Mouse (Mus musculus): ENCODE data around the gene Tmem220. TPM values are rescaled to one million over a fixed set of nuclear protein-coding genes. Genes with fewer than 3 reads are reported as not detected.
A peak's percentile ranks its signal among the peaks of the same experiment; 100 is the strongest.
"Not testable (repeated sequence)": the region's sequence is repeated elsewhere in the genome, so short reads cannot be mapped to it uniquely, and the experiment has no call there.

Tmem220 gene
- polyA plus RNA-seq, 1 experiment from 2014 or later, result 2.7 TPM

- Histone ChIP-seq H3K4me3 (peak overlapping the region; percentile 38), H3K9me3 (no peaks in the 10 kb centered on the region), H3K27ac (replicated peaks) (no peak overlapping the region), H3K4me2 (peak overlapping the region; percentile 67), H3K27me3 (replicated peaks) (peaks cover 18% of the 10 kb centered on the region), H3K9ac (0 out of 2 replicates have a peak overlapping the region, but pooled peaks have one; percentile 37), H3K4me1 (peaks cover 24% of the 10 kb centered on the region), H3K36me3 (no peaks in the 10 kb centered on the region)
- ATAC-seq (ENCODE audit: extremely low read depth, insufficient number of reproducible peaks, low FRiP score, low TSS enrichment), result no peak
- 2% methylated on average over 12 of the region's 12 CpGs for WGBS
These were observed 4.0 kb upstream of the Tmem220 start for GRCm38 (mm10) chr11:67020948-67021347.

GRCm38 (mm10) chr11:67022354-67023115 is 2.4 kb upstream of the Tmem220 start:
- no peak overlapping the region for H3K9ac ChIP-seq
- no peak overlapping the region for H3K4me3 ChIP-seq
- no peaks in the 10 kb centered on the region for H3K36me3 ChIP-seq
- H3K9me3 ChIP-seq, result no peaks in the 10 kb centered on the region
- WGBS, result 72% methylated on average over 13 of the region's 13 CpGs
- peaks cover 24% of the 10 kb centered on the region for H3K4me1 ChIP-seq
- ATAC-seq (ENCODE audit: extremely low read depth, insufficient number of reproducible peaks, low FRiP score, low TSS enrichment), result no peak
- H3K4me2 ChIP-seq, result no peak overlapping the region
- H3K27me3 ChIP-seq (replicated peaks), result peaks cover 18% of the 10 kb centered on the region
- H3K27ac ChIP-seq (replicated peaks), result no peak overlapping the region

DNA sequence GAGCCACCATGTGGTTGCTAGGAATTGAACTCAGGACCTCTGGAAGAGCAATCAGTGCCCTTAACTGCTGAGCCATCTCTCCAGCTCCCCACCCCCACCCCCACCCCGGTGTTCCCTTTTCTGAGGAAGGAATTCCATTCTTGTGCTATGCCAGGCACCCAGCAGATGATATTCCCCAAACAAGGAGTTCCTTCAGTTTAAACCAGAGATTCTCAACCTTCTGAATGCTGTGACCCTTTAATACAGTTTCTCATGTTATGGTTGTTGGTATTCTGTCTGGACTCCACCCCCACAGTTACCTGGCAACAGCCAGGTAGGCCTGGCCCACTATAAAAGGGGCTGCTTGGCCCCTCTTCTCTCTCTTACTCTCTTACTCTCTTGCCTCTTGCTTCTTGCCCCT is 1.8 kb upstream of the Tmem220 start:
- H3K36me3 ChIP-seq; H3K27ac ChIP-seq (replicated peaks); ATAC-seq (ENCODE audit: extremely low read depth, insufficient number of reproducible peaks, low FRiP score, low TSS enrichment); H3K4me2 ChIP-seq; H3K9me3 ChIP-seq; H3K9ac ChIP-seq; H3K4me3 ChIP-seq: not testable (repeated sequence)
- Histone ChIP-seq H3K4me1 (peaks cover 18% of the 10 kb centered on the region), H3K27me3 (replicated peaks) (peaks cover 18% of the 10 kb centered on the region)
- WGBS, result 39% methylated on average over 1 of the region's 1 CpGs

- no peak overlapping the region for H3K4me3 ChIP-seq
- H3K4me1 ChIP-seq, result peaks cover 16% of the 10 kb centered on the region
- H3K27me3 ChIP-seq (replicated peaks), result peaks cover 18% of the 10 kb centered on the region
- 44% methylated on average over 6 of the region's 6 CpGs for WGBS
- no peaks in the 10 kb centered on the region for H3K9me3 ChIP-seq
- ATAC-seq (ENCODE audit: extremely low read depth, insufficient number of reproducible peaks, low FRiP score, low TSS enrichment), result no peak
- peak overlapping the region; percentile 81; the same call in 1 of the 2 replicates for H3K4me2 ChIP-seq
- H3K36me3 ChIP-seq, result no peaks in the 10 kb centered on the region
- no peak overlapping the region for H3K9ac ChIP-seq
- no peak overlapping the region for H3K27ac ChIP-seq (replicated peaks)
These were observed 1.1 kb upstream of the Tmem220 start for GRCm38 (mm10) chr11:67023802-67024340.

GRCm38 (mm10) chr11:67030904-67031602 is 6.1 kb downstream of the Tmem220 start:
- H3K4me2 ChIP-seq, result no peak overlapping the region
- no peak overlapping the region for H3K27ac ChIP-seq (replicated peaks)
- H3K4me3 ChIP-seq, result no peak overlapping the region
- WGBS, result 53% methylated on average over 16 of the region's 16 CpGs
- no peak overlapping the region for H3K9ac ChIP-seq
- H3K36me3 ChIP-seq, result no peaks in the 10 kb centered on the region
- no peaks in the 10 kb centered on the region for H3K4me1 ChIP-seq
- no peak for ATAC-seq (ENCODE audit: extremely low read depth, insufficient number of reproducible peaks, low FRiP score, low TSS enrichment)
- H3K9me3 ChIP-seq, result no peaks in the 10 kb centered on the region
- peaks cover 5% of the 10 kb centered on the region; the same call in 1 of the 2 replicates for H3K27me3 ChIP-seq (replicated peaks)

DNA sequence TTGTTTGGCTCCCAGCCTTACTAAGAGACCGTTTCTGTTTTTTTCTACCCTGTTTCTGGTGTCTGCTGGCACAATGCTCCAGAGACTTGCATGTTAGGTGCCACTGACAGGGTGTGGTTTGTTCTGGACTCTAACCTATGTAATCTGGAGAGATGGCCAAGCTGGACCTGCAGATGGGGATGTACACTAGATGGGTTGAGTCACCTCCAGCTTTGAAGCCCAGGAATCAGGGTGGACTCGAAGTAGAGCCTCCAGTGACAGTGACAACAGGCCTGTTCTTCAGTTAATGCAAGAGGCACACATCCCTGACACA is 6.6 kb downstream of the Tmem220 start:
- ATAC-seq (ENCODE audit: extremely low read depth, insufficient number of reproducible peaks, low FRiP score, low TSS enrichment), result no peak
- H3K27me3 ChIP-seq (replicated peaks), result peaks cover 5% of the 10 kb centered on the region; the same call in 1 of the 2 replicates
- no peak overlapping the region for H3K4me3 ChIP-seq
- no peak overlapping the region for H3K4me2 ChIP-seq
- no peaks in the 10 kb centered on the region for H3K9me3 ChIP-seq
- H3K36me3 ChIP-seq, result no peaks in the 10 kb centered on the region
- no peaks in the 10 kb centered on the region for H3K4me1 ChIP-seq
- no peak overlapping the region for H3K27ac ChIP-seq (replicated peaks)
- H3K9ac ChIP-seq, result no peak overlapping the region
- 57% methylated on average over 2 of the region's 2 CpGs for WGBS

DNA sequence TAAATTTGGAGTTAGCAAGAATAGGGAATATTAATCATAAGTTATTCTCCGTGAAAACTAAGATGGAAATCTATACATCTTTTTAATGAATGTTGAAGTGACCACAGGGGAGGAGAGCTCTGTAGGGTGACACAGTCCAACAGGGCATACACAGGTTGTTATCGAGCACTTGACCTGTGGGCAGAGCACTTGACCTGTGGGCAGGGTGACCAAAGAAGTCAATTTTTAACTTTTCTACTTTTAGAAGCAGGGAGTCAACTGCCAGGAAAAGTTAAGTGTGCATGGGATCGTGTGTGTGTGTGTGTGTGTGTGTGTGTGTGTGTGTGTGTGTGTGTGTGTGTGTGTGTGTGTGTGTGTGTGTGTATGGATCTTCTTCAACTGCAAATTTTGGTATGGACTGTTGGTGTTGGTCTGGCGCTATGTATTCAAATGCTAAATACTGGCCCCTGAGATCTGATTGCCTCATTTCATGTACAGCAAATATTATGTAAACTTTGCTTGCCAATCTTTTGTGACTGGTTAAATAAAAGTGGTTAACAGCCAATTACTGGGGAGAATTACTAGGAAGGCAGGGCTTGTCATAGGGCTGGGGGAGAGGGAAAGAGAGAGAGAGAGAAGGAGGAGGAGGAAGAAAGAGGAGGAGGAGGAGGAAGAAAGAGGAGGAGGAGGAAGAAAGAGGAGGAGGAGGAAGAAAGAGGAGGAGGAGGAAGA is 10.0 kb downstream of the Tmem220 start:
- H3K4me2 ChIP-seq, result no peak overlapping the region
- no peaks in the 10 kb centered on the region for H3K4me1 ChIP-seq
- H3K27me3 ChIP-seq (replicated peaks), result 0 out of 2 replicates have a peak, but pooled peaks cover 5% of the 10 kb centered on the region
- no peak overlapping the region for H3K9ac ChIP-seq
- H3K36me3 ChIP-seq, result peaks cover 29% of the 10 kb centered on the region
- no peaks in the 10 kb centered on the region for H3K9me3 ChIP-seq
- no peak overlapping the region for H3K4me3 ChIP-seq
- WGBS, result 66% methylated on average over 4 of the region's 4 CpGs
- ATAC-seq (ENCODE audit: extremely low read depth, insufficient number of reproducible peaks, low FRiP score, low TSS enrichment), result no peak
- no peak overlapping the region for H3K27ac ChIP-seq (replicated peaks)

DNA sequence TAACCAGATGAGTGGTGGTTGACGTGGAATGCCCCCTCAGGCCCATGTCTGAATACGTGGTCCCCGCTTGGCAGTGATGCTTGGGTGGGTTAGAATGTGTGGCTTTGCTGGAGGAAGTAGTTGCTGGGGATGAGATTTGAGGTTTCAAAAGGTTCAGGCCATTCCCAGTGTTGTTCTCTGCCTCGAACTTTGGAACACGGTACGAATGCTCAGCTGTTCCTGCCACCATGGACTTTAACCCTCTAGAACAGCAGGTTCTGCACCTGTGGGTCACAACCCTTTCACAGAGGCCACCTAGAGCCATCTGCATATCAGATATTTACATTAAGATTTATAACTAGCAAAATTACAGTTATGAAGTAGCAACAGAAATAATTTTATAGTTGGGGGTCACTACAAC is 11.3 kb downstream of the Tmem220 start:
- no peak overlapping the region for H3K9ac ChIP-seq
- ATAC-seq (ENCODE audit: extremely low read depth, insufficient number of reproducible peaks, low FRiP score, low TSS enrichment), result no peak
- no peak overlapping the region for H3K4me3 ChIP-seq
- no peak overlapping the region for H3K27ac ChIP-seq (replicated peaks)
- no peaks in the 10 kb centered on the region for H3K27me3 ChIP-seq (replicated peaks)
- H3K9me3 ChIP-seq, result no peaks in the 10 kb centered on the region
- WGBS, result 82% methylated on average over 6 of the region's 6 CpGs
- peaks cover 9% of the 10 kb centered on the region; the same call in 1 of the 2 replicates for H3K4me1 ChIP-seq
- H3K36me3 ChIP-seq, result peaks cover 42% of the 10 kb centered on the region
- H3K4me2 ChIP-seq, result no peak overlapping the region

DNA sequence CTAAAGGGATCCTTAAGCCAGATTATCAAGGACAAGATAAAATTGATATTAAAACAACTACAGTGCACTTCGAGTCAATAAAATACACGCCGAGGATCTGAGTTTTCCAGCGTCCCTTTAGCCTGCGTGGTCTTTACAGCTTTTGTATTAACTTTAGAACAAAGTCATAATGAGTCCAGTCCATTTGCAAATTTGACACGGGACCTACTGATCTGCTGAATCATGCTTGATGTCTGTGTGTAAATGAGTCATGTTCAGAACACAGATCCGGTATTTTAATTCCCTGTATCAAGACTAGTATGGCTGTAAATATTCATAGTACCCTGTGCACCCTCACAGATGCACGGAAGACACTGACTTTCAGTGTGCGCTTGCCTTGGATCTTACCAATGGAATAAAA is 11.9 kb downstream of the Tmem220 start:
- WGBS, result 92% methylated on average over 9 of the region's 9 CpGs
- ATAC-seq (ENCODE audit: extremely low read depth, insufficient number of reproducible peaks, low FRiP score, low TSS enrichment), result no peak
- no peak overlapping the region for H3K9ac ChIP-seq
- H3K4me2 ChIP-seq, result no peak overlapping the region
- H3K27ac ChIP-seq (replicated peaks), result no peak overlapping the region
- no peaks in the 10 kb centered on the region for H3K9me3 ChIP-seq
- H3K27me3 ChIP-seq (replicated peaks), result no peaks in the 10 kb centered on the region
- H3K4me1 ChIP-seq, result peaks cover 9% of the 10 kb centered on the region; the same call in 1 of the 2 replicates
- H3K4me3 ChIP-seq, result no peak overlapping the region
- peaks cover 49% of the 10 kb centered on the region for H3K36me3 ChIP-seq

DNA sequence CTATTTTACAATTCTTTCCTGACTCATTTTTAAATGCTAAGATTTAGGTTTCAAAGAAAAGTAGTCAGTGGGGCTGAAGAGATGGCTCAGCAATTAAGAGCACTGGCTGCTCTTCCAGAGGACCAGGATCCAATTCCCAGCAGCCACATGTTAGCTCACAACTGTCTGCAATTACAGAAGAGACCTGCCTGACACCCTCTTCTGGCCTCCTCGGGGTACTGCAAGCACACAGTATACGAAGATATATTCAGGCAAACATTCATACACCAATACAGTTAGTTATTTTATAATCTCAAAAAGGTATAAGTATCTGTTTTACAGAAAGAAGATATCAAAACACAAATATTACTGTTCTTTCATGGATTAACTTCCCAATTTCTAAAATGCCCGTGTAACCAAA is 14.8 kb downstream of the Tmem220 start:
- Histone ChIP-seq H3K9ac (no peak overlapping the region), H3K4me3 (no peak overlapping the region), H3K4me1 (peaks cover 15% of the 10 kb centered on the region; the same call in 1 of the 2 replicates), H3K4me2 (no peak overlapping the region), H3K36me3 (peaks cover 55% of the 10 kb centered on the region), H3K27ac (replicated peaks) (no peak overlapping the region; the same call in 1 of the 2 replicates), H3K27me3 (replicated peaks) (no peaks in the 10 kb centered on the region), H3K9me3 (no peaks in the 10 kb centered on the region)
- WGBS, result 87% methylated on average over 3 of the region's 3 CpGs
- ATAC-seq (ENCODE audit: extremely low read depth, insufficient number of reproducible peaks, low FRiP score, low TSS enrichment), result no peak

DNA sequence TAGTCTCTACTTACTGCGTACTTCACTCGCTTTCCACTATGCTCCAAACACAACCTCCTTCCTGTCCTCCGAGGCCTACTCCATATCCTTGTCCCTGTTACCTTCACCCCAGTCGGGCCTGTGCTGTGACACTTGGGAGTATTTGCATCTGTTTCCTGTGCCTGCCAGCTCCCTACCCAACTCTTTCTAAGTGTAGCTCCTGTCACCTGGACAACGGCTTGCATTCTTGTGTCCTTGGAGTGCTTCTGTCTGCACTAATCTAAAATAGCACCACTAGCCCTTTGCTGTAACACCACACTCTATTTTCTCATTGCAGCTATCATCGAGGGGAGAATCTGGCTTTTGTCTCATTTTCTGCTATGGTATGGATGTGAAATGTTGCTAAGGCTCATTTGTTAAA is 15.5 kb downstream of the Tmem220 start:
- no peaks in the 10 kb centered on the region for H3K27me3 ChIP-seq (replicated peaks)
- peak overlapping the region; percentile 3; the same call in 1 of the 2 replicates for H3K4me2 ChIP-seq
- peak; percentile 61; the same call in 1 of the 2 replicates for ATAC-seq (ENCODE audit: extremely low read depth, insufficient number of reproducible peaks, low FRiP score, low TSS enrichment)
- no peak overlapping the region for H3K4me3 ChIP-seq
- peak overlapping the region; percentile 72 for H3K27ac ChIP-seq (replicated peaks)
- H3K4me1 ChIP-seq, result peaks cover 15% of the 10 kb centered on the region; the same call in 1 of the 2 replicates
- no peak overlapping the region for H3K9ac ChIP-seq
- 62% methylated on average over 6 of the region's 6 CpGs for WGBS
- H3K36me3 ChIP-seq, result peaks cover 58% of the 10 kb centered on the region
- H3K9me3 ChIP-seq, result no peaks in the 10 kb centered on the region
